Mouse (Mus musculus): ENCODE results near the gene Gsc2. TPM values are rescaled to one million over a fixed set of nuclear protein-coding genes. Genes with fewer than 3 reads are reported as not detected.

Gsc2 gene
- polyA plus RNA-seq, 1 experiment, result 0.13 TPM

- H3K4me1 ChIP-seq (replicated peaks; ENCODE audit: control insufficient read depth, insufficient read depth, low read length), result no peaks in the 10 kb centered on the region
- no peak within 1 kb of the TSS for H3K27ac ChIP-seq (ENCODE audit: control insufficient read depth, insufficient read depth, low read length)
- no peaks in the 10 kb centered on the region for H3K27me3 ChIP-seq (ENCODE audit: control insufficient read depth, insufficient read depth, low read length)
- WGBS, result 95% methylated on average over 14 of the region's 14 CpGs
- TF ChIP-seq POLR2A (IDR thresholded peaks at IDR 0.05; ENCODE audit: control insufficient read depth, extremely low read depth, insufficient read depth, low read length, poor library complexity) (no peak), CTCF (IDR thresholded peaks at IDR 0.05; ENCODE audit: borderline replicate concordance, control insufficient read depth, extremely low read depth, insufficient read depth, low read length, poor library complexity) (no peak)
- H3K36me3 ChIP-seq (ENCODE audit: control insufficient read depth, insufficient read depth, low read length), result peaks cover 26% of the 10 kb centered on the region
- no peak for DNase-seq
- H3K4me3 ChIP-seq (ENCODE audit: control insufficient read depth, insufficient read depth, low read length), result no peak within 1 kb of the TSS
Measured at GRCm38 (mm10) chr16:17898462-17898861, 16.4 kb downstream of the Gsc2 start, which contains the start of the genes Dgcr2 and Tssk2. Dgcr2 (minus strand) TSS chr16:17898562. Tssk2 (plus strand) TSS chr16:17898637.

GRCm38 (mm10) chr16:17896091-17896490, 18.8 kb downstream of the Gsc2 start:
- no peaks in the 10 kb centered on the region for H3K4me1 ChIP-seq (replicated peaks; ENCODE audit: control insufficient read depth, insufficient read depth, low read length)
- H3K36me3 ChIP-seq (ENCODE audit: control insufficient read depth, insufficient read depth, low read length), result peaks cover 4% of the 10 kb centered on the region
- DNase-seq, result no peak
- no peak overlapping the region for H3K27ac ChIP-seq (ENCODE audit: control insufficient read depth, insufficient read depth, low read length)
- H3K27me3 ChIP-seq (ENCODE audit: control insufficient read depth, insufficient read depth, low read length), result no peaks in the 10 kb centered on the region
- TF ChIP-seq CTCF (IDR thresholded peaks at IDR 0.05; ENCODE audit: borderline replicate concordance, control insufficient read depth, extremely low read depth, insufficient read depth, low read length, poor library complexity), result no peak
- TF ChIP-seq POLR2A (IDR thresholded peaks at IDR 0.05; ENCODE audit: control insufficient read depth, extremely low read depth, insufficient read depth, low read length, poor library complexity), result no peak
- no peak overlapping the region for H3K4me3 ChIP-seq (ENCODE audit: control insufficient read depth, insufficient read depth, low read length)

GRCm38 (mm10) chr16:17893923-17894322, 20.9 kb downstream of the Gsc2 start, which contains the start of gene Tssk1:
Tssk1 (plus strand) TSS chr16:17894223.
- H3K36me3 ChIP-seq (ENCODE audit: control insufficient read depth, insufficient read depth, low read length), result no peaks in the 10 kb centered on the region
- TF ChIP-seq POLR2A (IDR thresholded peaks at IDR 0.05; ENCODE audit: control insufficient read depth, extremely low read depth, insufficient read depth, low read length, poor library complexity) (no peak), CTCF (IDR thresholded peaks at IDR 0.05; ENCODE audit: borderline replicate concordance, control insufficient read depth, extremely low read depth, insufficient read depth, low read length, poor library complexity) (no peak)
- no peak within 1 kb of the TSS for H3K4me3 ChIP-seq (ENCODE audit: control insufficient read depth, insufficient read depth, low read length)
- no peak within 1 kb of the TSS for H3K27ac ChIP-seq (ENCODE audit: control insufficient read depth, insufficient read depth, low read length)
- DNase-seq, result no peak
- WGBS, result 91% methylated on average over 2 of the region's 2 CpGs
- H3K27me3 ChIP-seq (ENCODE audit: control insufficient read depth, insufficient read depth, low read length), result no peaks in the 10 kb centered on the region
- H3K4me1 ChIP-seq (replicated peaks; ENCODE audit: control insufficient read depth, insufficient read depth, low read length), result peaks cover 12% of the 10 kb centered on the region

GRCm38 (mm10) chr16:17892606-17893005, 22.3 kb downstream of the Gsc2 start:
- H3K27ac ChIP-seq (ENCODE audit: control insufficient read depth, insufficient read depth, low read length), result no peak overlapping the region
- peaks cover 12% of the 10 kb centered on the region for H3K4me1 ChIP-seq (replicated peaks; ENCODE audit: control insufficient read depth, insufficient read depth, low read length)
- TF ChIP-seq POLR2A (IDR thresholded peaks at IDR 0.05; ENCODE audit: control insufficient read depth, extremely low read depth, insufficient read depth, low read length, poor library complexity) (no peak), CTCF (IDR thresholded peaks at IDR 0.05; ENCODE audit: borderline replicate concordance, control insufficient read depth, extremely low read depth, insufficient read depth, low read length, poor library complexity) (no peak)
- WGBS, result 62% methylated on average over 3 of the region's 3 CpGs
- H3K36me3 ChIP-seq (ENCODE audit: control insufficient read depth, insufficient read depth, low read length), result no peaks in the 10 kb centered on the region
- no peak for DNase-seq
- no peaks in the 10 kb centered on the region for H3K27me3 ChIP-seq (ENCODE audit: control insufficient read depth, insufficient read depth, low read length)
- H3K4me3 ChIP-seq (ENCODE audit: control insufficient read depth, insufficient read depth, low read length), result no peak overlapping the region

- no peaks in the 10 kb centered on the region for H3K36me3 ChIP-seq (ENCODE audit: control insufficient read depth, insufficient read depth, low read length)
- TF ChIP-seq POLR2A (IDR thresholded peaks at IDR 0.05; ENCODE audit: control insufficient read depth, extremely low read depth, insufficient read depth, low read length, poor library complexity) (peak; percentile 91), CTCF (IDR thresholded peaks at IDR 0.05; ENCODE audit: borderline replicate concordance, control insufficient read depth, extremely low read depth, insufficient read depth, low read length, poor library complexity) (no peak)
- peak within 1 kb of the TSS; percentile 48 for H3K27ac ChIP-seq (ENCODE audit: control insufficient read depth, insufficient read depth, low read length)
- peaks cover 12% of the 10 kb centered on the region for H3K4me1 ChIP-seq (replicated peaks; ENCODE audit: control insufficient read depth, insufficient read depth, low read length)
- peak; percentile 100 for DNase-seq
- no peaks in the 10 kb centered on the region for H3K27me3 ChIP-seq (ENCODE audit: control insufficient read depth, insufficient read depth, low read length)
- WGBS, result under 1% methylated on average over 38 of the region's 38 CpGs
- H3K4me3 ChIP-seq (ENCODE audit: control insufficient read depth, insufficient read depth, low read length), result peak within 1 kb of the TSS; percentile 88
Measured at GRCm38 (mm10) chr16:17891567-17891959, 23.3 kb downstream of the Gsc2 start, which contains the start of gene Gm20518. Gm20518 (minus strand) TSS chr16:17891671.

- H3K27me3 ChIP-seq (ENCODE audit: control insufficient read depth, insufficient read depth, low read length), result no peaks in the 10 kb centered on the region
- H3K27ac ChIP-seq (ENCODE audit: control insufficient read depth, insufficient read depth, low read length), result peak overlapping the region; percentile 48
- peaks cover 12% of the 10 kb centered on the region for H3K4me1 ChIP-seq (replicated peaks; ENCODE audit: control insufficient read depth, insufficient read depth, low read length)
- WGBS, result under 1% methylated on average over 44 of the region's 44 CpGs
- TF ChIP-seq CTCF (IDR thresholded peaks at IDR 0.05; ENCODE audit: borderline replicate concordance, control insufficient read depth, extremely low read depth, insufficient read depth, low read length, poor library complexity) (no peak), POLR2A (IDR thresholded peaks at IDR 0.05; ENCODE audit: control insufficient read depth, extremely low read depth, insufficient read depth, low read length, poor library complexity) (no peak)
- peak overlapping the region; percentile 88 for H3K4me3 ChIP-seq (ENCODE audit: control insufficient read depth, insufficient read depth, low read length)
- no peaks in the 10 kb centered on the region for H3K36me3 ChIP-seq (ENCODE audit: control insufficient read depth, insufficient read depth, low read length)
- peak; percentile 43 for DNase-seq
Measured at GRCm38 (mm10) chr16:17890917-17891566, 23.8 kb downstream of the Gsc2 start.

All from thymus, adult 2 months (tissue).